Mouse (Mus musculus) stomach, embryonic 16.5 days (tissue): ENCODE measurements around the gene Map4k5. TPM values are rescaled to one million over a fixed set of nuclear protein-coding genes. Genes with fewer than 3 reads are reported as not detected.
A peak's percentile ranks its signal among the peaks of the same experiment; 100 is the strongest.

Source experiments
- ATAC-seq: fragments of 200-750 bp; cut with Nextera tagmentation; 2 replicates; pipeline ENCODE4 v1.8.0; 2017; ENCODE audit warnings: moderate number of reproducible peaks, moderate TSS enrichment; ENCODE audit not compliant: insufficient read depth, low FRiP score
- H3K27ac ChIP-seq: fragments of 300-500 bp; sonication (generic); 2 replicates; pipeline ENCODE4 v1.5.1; 2014; ENCODE audit warnings: low read length
- H3K27me3 ChIP-seq: fragments of 300-500 bp; sonication (generic); 2 replicates; pipeline ENCODE4 v1.6.1; 2014; ENCODE audit warnings: low read length, control low read depth, mixed read lengths; ENCODE audit not compliant: control insufficient read depth, insufficient read depth
- H3K36me3 ChIP-seq: fragments of 300-500 bp; sonication (generic); 2 replicates; pipeline ENCODE4 v1.6.1; 2014; ENCODE audit warnings: low read length; ENCODE audit not compliant: control insufficient read depth, insufficient read depth
- H3K4me1 ChIP-seq: fragments of 300-500 bp; sonication (generic); 2 replicates; pipeline ENCODE4 v1.6.1; 2014; ENCODE audit warnings: low read length, control low read depth, mixed read lengths; ENCODE audit not compliant: control insufficient read depth, insufficient read depth
- H3K4me2 ChIP-seq: fragments of 300-500 bp; sonication (generic); 2 replicates; pipeline ENCODE4 v1.6.1; 2014; ENCODE audit warnings: low read depth, low read length, mixed read lengths
- H3K4me3 ChIP-seq: fragments of 300-500 bp; sonication (generic); replicated peaks from 2 replicates; pipeline ENCODE4 v1.5.1; 2014; ENCODE audit warnings: mild to moderate bottlenecking, low read length
- H3K9ac ChIP-seq: fragments of 300-500 bp; sonication (generic); 2 replicates; pipeline ENCODE4 v1.6.1; 2014; ENCODE audit warnings: low read length
- H3K9me3 ChIP-seq: fragments of 300-500 bp; sonication (generic); replicated peaks from 2 replicates; pipeline ENCODE4 v1.6.1; 2016; ENCODE audit warnings: low read length, control low read depth; ENCODE audit not compliant: control insufficient read depth
- WGBS: fragments of 180-500 bp; shearing (Covaris S2); extraction: QIAGEN DNeasy Blood & Tissue Kit; methylation state at CpG from one replicate; pipeline ENCODE4 v1.1.7; 2014; 5-methylcytosine and 5-hydroxymethylcytosine counted together
- polyA plus RNA-seq: library from polyadenylated mRNA; unstranded; fragments of >200 nt; fragmentation: Nextera tagmentation; extraction: Ambion mirVana; gene quantifications from 2 replicates; pipeline ENCODE4 v1.2.1, GENCODE M21; 2015

The Map4k5 gene
- polyA plus RNA-seq, 1 experiment from 2014 or later, result 24.3 TPM

GRCm38 (mm10) chr12:69809439-69809838, 83.6 kb downstream of the Map4k5 start:
- Histone ChIP-seq H3K4me2 (no peak overlapping the region), H3K27ac (no peak overlapping the region), H3K9ac (no peak overlapping the region), H3K27me3 (no peaks in the 10 kb centered on the region), H3K4me3 (no peak overlapping the region), H3K4me1 (peaks cover 11% of the 10 kb centered on the region), H3K9me3 (no peaks in the 10 kb centered on the region), H3K36me3 (peaks cover 11% of the 10 kb centered on the region)
- WGBS, result 74% methylated on average over 3 of the region's 3 CpGs
- ATAC-seq, result no peak

- Histone ChIP-seq H3K4me1 (no peaks in the 10 kb centered on the region), H3K9ac (no peak overlapping the region), H3K9me3 (no peaks in the 10 kb centered on the region), H3K4me3 (no peak overlapping the region), H3K27ac (no peak overlapping the region), H3K4me2 (no peak overlapping the region), H3K27me3 (no peaks in the 10 kb centered on the region), H3K36me3 (peaks cover 11% of the 10 kb centered on the region)
- 71% methylated on average over 11 of the region's 11 CpGs for WGBS
- no peak for ATAC-seq
Measured at GRCm38 (mm10) chr12:69807399-69807985, 85.5 kb downstream of the Map4k5 start.

- no peak overlapping the region for H3K4me2 ChIP-seq
- H3K4me3 ChIP-seq, result no peak overlapping the region
- peaks cover 11% of the 10 kb centered on the region for H3K36me3 ChIP-seq
- ATAC-seq, result no peak
- H3K27ac ChIP-seq, result no peak overlapping the region
- H3K9me3 ChIP-seq, result no peaks in the 10 kb centered on the region
- H3K4me1 ChIP-seq, result no peaks in the 10 kb centered on the region
- no peaks in the 10 kb centered on the region for H3K27me3 ChIP-seq
- H3K9ac ChIP-seq, result no peak overlapping the region
- 88% methylated on average over 6 of the region's 6 CpGs for WGBS
Measured at GRCm38 (mm10) chr12:69805148-69805547, 87.9 kb downstream of the Map4k5 start.

GRCm38 (mm10) chr12:69804393-69805070, 88.5 kb downstream of the Map4k5 start:
- no peak overlapping the region for H3K4me3 ChIP-seq
- H3K27me3 ChIP-seq, result no peaks in the 10 kb centered on the region
- H3K9me3 ChIP-seq, result no peaks in the 10 kb centered on the region
- H3K27ac ChIP-seq, result no peak overlapping the region
- no peaks in the 10 kb centered on the region for H3K4me1 ChIP-seq
- no peak overlapping the region for H3K9ac ChIP-seq
- WGBS, result 87% methylated on average over 10 of the region's 10 CpGs
- peaks cover 11% of the 10 kb centered on the region for H3K36me3 ChIP-seq
- H3K4me2 ChIP-seq, result no peak overlapping the region
- no peak for ATAC-seq

- no peak for ATAC-seq
- no peak overlapping the region for H3K9ac ChIP-seq
- no peak overlapping the region for H3K27ac ChIP-seq
- peaks cover 11% of the 10 kb centered on the region for H3K36me3 ChIP-seq
- 89% methylated on average over 6 of the region's 6 CpGs for WGBS
- H3K4me3 ChIP-seq, result no peak overlapping the region
- H3K27me3 ChIP-seq, result no peaks in the 10 kb centered on the region
- H3K9me3 ChIP-seq, result no peaks in the 10 kb centered on the region
- no peak overlapping the region for H3K4me2 ChIP-seq
- H3K4me1 ChIP-seq, result no peaks in the 10 kb centered on the region
Measured at GRCm38 (mm10) chr12:69803196-69803595, 89.8 kb downstream of the Map4k5 start.

- H3K27me3 ChIP-seq, result no peaks in the 10 kb centered on the region
- H3K36me3 ChIP-seq, result peaks cover 3% of the 10 kb centered on the region; the same call in 1 of the 2 replicates
- ATAC-seq, result no peak
- no peaks in the 10 kb centered on the region for H3K9me3 ChIP-seq
- H3K4me3 ChIP-seq, result no peak overlapping the region
- no peak overlapping the region for H3K4me2 ChIP-seq
- no peaks in the 10 kb centered on the region for H3K4me1 ChIP-seq
- WGBS, result 85% methylated on average over 4 of the region's 4 CpGs
- no peak overlapping the region for H3K27ac ChIP-seq
- H3K9ac ChIP-seq, result no peak overlapping the region
Measured at GRCm38 (mm10) chr12:69800586-69800985, 92.4 kb downstream of the Map4k5 start.

- H3K9me3 ChIP-seq, result no peaks in the 10 kb centered on the region
- no peak overlapping the region for H3K4me2 ChIP-seq
- no peak for ATAC-seq
- H3K9ac ChIP-seq, result no peak overlapping the region
- no peak overlapping the region for H3K4me3 ChIP-seq
- H3K27me3 ChIP-seq, result no peaks in the 10 kb centered on the region
- no peak overlapping the region for H3K27ac ChIP-seq
- H3K36me3 ChIP-seq, result no peaks in the 10 kb centered on the region
- 93% methylated on average over 3 of the region's 3 CpGs for WGBS
- peaks cover 2% of the 10 kb centered on the region; the same call in 1 of the 2 replicates for H3K4me1 ChIP-seq
Measured at GRCm38 (mm10) chr12:69796311-69796710, 96.7 kb downstream of the Map4k5 start.

- peak within 1 kb of the TSS; percentile 56 for H3K4me3 ChIP-seq
- peak within 1 kb of the TSS; percentile 98 for H3K4me2 ChIP-seq
- ATAC-seq, result peak; percentile 84
- H3K27me3 ChIP-seq, result 0 out of 2 replicates have a peak, but pooled peaks cover 6% of the 10 kb centered on the region
- H3K9me3 ChIP-seq, result no peaks in the 10 kb centered on the region
- peaks cover 10% of the 10 kb centered on the region for H3K4me1 ChIP-seq
- H3K27ac ChIP-seq, result no peak within 1 kb of the TSS
- 2% methylated on average over 45 of the region's 45 CpGs for WGBS
- H3K36me3 ChIP-seq, result no peaks in the 10 kb centered on the region
- peak within 1 kb of the TSS; percentile 68 for H3K9ac ChIP-seq
Measured at GRCm38 (mm10) chr12:69790530-69791505, 102.2 kb downstream of the Map4k5 start, which contains the start of gene Cdkl1. Cdkl1 (minus strand) TSS chr12:69791267.
